Mouse (Mus musculus) thymus, postnatal 36 days (tissue): ENCODE data around the gene Ccp110.
A peak's percentile ranks its signal among the peaks of the same experiment; 100 is the strongest.

ENCODE experiments used
- DNase-seq, 2 experiments: peaks; one replicate each; pipeline ENCODE4 v3.0.0; 2022; ENCODE audit warnings: mixed read lengths in 2 of 2

Ccp110 gene

GRCm38 (mm10) chr7:118712228-118713173 is at the start of gene Ccp110:
Gene Ccp110 (plus strand): TSS chr7:118712552.
- peak; percentile 87 to 93 for DNase-seq

GRCm38 (mm10) chr7:118667773-118668172 is 44.6 kb upstream of the Ccp110 start:
- no peak for DNase-seq

- DNase-seq, result no peak
Observed at GRCm38 (mm10) chr7:118670142-118670541, 42.2 kb upstream of the Ccp110 start.

GRCm38 (mm10) chr7:118676826-118677225 is 35.5 kb upstream of the Ccp110 start:
- no peak for DNase-seq

DNA sequence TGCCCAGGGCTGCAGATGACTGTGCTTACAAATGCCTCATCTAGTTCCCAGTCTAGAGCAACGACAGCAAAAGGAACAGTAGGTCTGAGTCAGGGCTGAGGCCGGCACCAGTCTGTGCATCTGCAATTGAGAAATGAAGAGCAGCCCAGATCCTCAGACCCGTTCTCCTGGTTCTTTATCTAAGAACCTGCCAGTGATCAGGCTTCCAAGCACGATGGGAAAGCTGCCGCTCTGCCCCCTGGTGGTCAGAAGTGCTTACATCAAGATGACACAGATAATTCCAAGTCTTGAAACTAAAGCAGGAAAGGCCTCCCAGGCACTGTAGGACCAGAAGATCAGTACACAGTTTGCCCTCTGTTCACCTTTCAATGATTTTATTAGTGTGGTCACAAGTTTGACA is 24.2 kb upstream of the Ccp110 start:
- peak; percentile 55 to 64 for DNase-seq

DNA sequence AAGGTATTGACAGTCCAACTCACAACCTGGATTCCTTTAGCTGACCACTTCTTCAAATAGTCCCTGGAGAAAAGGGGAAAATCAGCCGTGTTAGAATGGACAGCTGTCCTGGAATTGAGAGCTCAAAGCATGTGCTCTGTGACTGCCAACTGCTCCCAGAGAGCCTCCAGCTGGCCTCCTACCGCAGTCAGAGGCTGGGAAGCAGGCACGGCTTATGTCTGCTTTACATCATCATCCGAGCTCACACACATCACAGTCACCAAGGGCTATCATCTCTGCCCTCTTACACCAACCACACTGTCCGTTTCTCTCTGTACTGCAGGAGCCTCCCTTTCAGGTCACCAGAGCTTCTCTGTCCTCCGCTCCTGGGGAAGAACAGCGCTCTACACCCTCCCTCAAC is 23.3 kb upstream of the Ccp110 start:
- DNase-seq, result no peak

- DNase-seq, result no peak
Observed at GRCm38 (mm10) chr7:118691287-118691686, 21.1 kb upstream of the Ccp110 start.

GRCm38 (mm10) chr7:118696146-118696545 is 16.2 kb upstream of the Ccp110 start:
- DNase-seq, result no peak

DNA sequence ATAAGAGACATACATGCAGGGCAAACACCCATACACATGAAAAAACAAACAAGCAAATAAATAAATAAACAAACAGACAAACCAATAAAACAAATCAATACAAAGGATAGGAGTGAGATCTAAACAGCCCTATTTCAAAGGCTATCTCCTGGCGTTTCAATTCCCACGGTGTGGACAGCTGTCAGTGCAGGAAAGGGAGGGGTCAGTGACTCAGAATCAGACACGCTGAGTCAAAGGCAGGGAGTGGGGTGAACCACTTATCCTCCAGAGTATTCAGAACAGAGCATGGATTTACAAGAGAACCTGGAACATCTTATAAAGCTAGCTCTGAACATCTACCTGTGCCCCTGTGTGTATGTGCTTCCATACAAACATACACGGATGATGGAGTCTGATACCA is 15.2 kb upstream of the Ccp110 start:
- DNase-seq, result no peak

DNA sequence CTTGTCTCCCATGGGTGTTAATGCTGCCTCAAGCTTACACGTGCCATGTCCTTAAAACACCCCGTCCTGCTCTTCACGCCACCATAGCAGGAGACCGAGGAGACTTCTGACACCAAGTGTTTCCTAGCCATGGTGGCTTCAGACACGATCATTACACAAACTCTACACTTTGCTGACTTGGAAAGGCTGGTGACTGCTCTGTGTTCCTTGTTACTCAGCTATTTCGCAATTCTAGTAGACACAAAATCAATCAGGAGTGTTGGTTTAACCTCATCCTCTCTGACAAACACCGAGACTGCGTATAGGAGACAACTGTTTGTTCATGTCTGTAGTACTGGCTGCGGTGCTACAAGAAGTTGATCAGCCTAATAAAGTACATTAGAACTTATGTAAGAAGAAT is 13.5 kb upstream of the Ccp110 start:
- DNase-seq, result no peak

DNA sequence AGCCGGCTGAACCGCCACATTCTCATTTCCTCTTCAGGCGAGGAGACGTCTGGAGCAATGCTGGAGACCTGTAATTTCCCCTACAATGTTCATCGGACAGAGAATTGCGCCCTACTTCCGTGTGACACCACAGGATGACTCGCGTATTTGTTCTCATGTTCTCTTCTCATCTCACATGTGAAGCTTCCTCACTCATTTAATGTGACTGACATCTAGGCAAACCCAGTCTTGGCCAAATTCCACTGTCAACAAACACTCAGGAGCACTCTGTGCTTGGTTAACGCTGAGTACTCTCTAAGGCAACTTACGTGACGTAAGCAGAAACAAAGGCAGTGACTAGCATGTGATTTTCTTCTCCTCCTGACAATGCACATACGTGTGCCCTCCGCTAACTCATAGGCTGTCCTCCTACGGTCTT is 9.2 kb upstream of the Ccp110 start:
- DNase-seq, result no peak

- no peak for DNase-seq
Observed at GRCm38 (mm10) chr7:118704001-118704850, 8.1 kb upstream of the Ccp110 start.

DNA sequence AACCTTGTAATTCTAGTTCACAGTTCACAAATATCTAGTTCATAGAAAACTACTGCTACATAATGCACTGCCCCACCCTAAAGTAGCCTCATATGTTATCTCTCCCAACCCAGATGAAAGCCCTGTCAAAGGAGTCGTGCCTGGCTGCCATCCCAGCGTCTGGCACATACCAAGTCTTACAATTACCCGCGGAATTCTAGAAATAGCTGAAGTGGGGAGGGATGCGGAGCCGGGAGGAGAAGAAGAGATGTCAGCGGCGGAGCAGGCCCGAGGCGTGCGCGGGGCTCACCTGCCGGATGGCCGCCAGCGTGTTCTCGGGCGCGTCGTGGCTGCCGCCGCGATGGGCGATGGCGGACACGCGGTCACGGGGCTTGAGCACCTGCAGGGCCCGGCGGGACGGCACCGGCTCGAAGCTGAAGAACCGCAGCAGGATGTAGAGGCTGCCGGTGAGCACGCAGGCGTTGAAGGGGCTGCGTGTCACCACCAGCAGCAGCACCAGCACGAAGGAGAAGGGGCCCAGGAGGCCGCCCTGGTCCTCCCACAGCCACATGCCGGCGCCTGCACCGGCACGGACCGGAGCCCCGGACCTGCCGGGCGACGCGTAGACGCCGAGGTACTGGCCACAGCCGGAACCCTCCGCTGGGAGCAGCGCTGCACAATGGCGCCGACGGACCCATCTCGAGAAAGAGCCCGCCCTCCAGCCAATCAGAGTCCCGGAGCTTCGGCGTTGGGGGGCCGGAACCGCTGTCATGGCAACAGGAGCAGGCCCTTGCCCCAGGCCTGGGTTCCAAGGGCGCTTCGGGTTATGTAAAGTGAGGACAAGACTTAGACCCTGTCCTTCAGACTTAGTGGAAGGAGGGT is 7.0 kb upstream of the Ccp110 start, which contains the start of gene Gde1:
Gene Gde1, minus strand, starts transcription at position 678 of the 861 bp plus-strand sequence.
- peak; percentile 90 to 92 for DNase-seq

- DNase-seq, result no peak
Observed at GRCm38 (mm10) chr7:118706051-118706450, 6.3 kb upstream of the Ccp110 start.

DNA sequence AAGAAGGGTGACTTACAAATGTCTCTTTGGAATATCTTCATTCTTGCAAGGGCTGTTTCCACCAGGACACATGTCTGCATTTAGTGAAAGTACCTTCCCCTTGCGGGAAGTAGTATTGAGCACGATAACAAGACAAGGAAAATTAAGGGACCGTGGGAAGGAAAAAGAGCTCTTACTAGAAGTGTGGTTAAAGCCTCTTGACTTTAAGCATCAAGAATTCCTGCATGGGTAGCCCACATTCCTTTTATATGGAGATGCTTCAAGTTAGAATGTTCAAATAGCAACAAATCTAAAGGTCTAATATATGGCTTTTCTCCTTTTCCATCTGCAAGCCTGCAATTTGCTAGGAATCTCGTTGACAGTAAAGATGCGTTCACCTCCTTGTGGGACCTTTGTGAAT is 5.9 kb upstream of the Ccp110 start:
- no peak for DNase-seq

- DNase-seq, result no peak
Observed at GRCm38 (mm10) chr7:118707216-118707615, 5.1 kb upstream of the Ccp110 start.

DNA sequence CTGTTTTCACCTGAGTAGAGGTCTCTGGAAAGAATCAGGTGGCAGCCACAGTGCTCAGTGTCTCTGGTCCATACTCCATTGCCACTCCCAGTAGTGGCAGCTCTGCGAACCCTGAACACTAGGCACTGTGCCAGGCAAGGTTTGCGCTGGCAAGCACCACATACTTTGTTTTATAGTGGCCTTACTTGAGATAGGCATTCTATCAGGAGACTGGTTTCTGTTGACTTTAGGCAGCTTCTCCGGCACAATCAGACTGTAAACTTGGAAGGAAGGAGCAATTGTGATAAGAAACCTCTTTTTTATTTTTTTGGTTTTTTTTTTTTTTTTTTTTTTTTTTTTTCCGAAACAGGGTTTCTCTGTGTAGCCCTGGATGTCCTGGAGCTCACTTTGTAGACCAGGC is 4.3 kb upstream of the Ccp110 start:
- DNase-seq, result no peak

GRCm38 (mm10) chr7:118710776-118711175 is 1.6 kb upstream of the Ccp110 start:
- DNase-seq, result no peak

- no peak for DNase-seq
Observed at GRCm38 (mm10) chr7:118714873-118715272, 2.5 kb downstream of the Ccp110 start.

- no peak for DNase-seq
Observed at GRCm38 (mm10) chr7:118718066-118718465, 5.7 kb downstream of the Ccp110 start.

DNA sequence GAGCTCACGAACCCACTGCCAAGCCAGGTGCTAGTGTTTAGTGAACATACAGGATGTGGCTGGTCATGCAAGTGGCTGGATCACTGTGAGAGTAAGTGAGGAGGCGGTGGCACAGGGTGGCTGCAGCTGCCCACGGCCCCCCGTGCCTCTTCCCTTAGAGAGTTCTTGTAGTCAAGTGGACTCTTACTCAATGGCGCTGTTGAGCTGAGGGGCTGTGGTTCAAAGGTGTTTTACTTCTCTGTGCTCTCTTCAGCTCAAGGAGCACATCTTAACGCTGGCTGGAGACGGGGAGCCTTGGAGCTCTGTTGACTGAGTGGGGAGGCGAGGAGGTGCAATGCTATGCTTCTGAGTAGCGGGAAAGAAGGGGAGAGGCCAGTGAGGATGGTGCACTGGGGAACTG is 11.6 kb downstream of the Ccp110 start:
- no peak for DNase-seq

DNA sequence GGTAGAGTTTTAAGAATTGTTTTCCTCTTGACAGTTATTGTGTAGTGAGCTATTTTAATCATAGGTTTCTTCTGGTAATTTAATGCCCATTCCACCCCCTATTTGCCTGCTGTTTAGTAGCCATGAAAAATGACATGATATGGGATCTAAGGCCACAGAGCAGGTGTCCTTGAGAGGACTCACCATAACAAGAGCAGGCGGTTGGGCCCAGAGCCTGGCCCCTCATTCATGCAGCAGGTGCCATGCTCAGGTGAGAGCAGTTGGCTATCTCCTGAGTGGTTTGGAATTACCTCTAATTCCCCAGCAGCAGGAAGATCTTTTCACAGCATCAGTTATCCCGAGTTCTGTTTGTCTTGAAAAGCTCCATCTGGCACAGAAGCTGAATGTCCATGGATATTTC is 13.1 kb downstream of the Ccp110 start:
- no peak for DNase-seq
